Mouse (Mus musculus) gonadal fat pad, adult 2 months (tissue): ENCODE data around the gene Galr3. TPM values are rescaled to one million over a fixed set of nuclear protein-coding genes. Genes with fewer than 3 reads are reported as not detected.
"Not testable (repeated sequence)": the region's sequence is repeated elsewhere in the genome, so short reads cannot be mapped to it uniquely, and the experiment has no call there.

Experiments
- DNase-seq: peaks from one replicate; pipeline ENCODE4 v3.0.0-alpha.2; 2012; ENCODE audit warnings: low read depth
- polyA plus RNA-seq: library from polyadenylated mRNA; depleted of rRNA; stranded (reverse); fragments of >200 nt; gene quantifications from 2 replicates; pipeline ENCODE4 v1.2.3, GENCODE M21; 2012; rRNA removed

Galr3 gene
- 1.7 and 2.9 TPM in 2 replicates for polyA plus RNA-seq

DNA sequence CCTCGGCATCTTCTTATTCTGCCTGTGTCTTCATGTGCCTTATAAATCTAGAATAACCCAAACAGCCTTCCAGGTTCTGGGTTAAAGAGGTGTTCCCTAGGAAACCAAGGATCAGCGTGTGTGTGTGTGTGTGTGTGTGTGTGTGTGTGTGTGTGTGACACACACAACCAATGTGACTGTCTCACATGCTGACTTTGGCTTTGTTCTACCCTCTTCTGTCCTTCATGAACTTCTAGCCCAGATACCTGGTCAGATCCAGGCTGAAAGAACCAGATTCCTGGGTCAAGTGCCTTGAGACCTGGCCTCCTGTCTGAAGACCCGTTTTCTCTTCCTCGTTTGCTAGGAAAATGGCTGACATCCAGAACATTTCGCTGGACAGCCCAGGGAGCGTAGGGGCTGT is at the start of gene Galr3:
TSS of gene Galr3 (plus strand) at position 301 of the 400 bp plus-strand sequence.
- no peak for DNase-seq

DNA sequence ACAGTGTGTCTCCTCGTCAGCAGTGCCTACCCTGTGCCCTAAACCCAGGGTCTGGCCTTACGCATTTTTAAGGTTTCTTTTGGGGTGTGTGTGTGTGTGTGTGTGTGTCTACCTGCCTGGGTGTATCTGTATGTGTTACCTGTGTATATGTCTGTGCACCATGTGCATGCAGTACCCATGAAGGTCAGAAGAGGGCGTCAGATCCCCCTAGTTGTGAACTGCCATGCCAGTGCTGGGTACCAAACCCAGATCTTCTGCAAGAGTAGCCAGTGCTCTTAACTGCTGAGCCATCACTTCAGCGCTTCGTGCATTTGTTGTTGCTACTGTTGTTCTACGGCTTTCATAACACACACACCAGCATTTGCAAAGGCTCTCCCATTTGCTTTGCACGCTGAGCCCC is 49.5 kb upstream of the Galr3 start:
- DNase-seq = no peak

DNA sequence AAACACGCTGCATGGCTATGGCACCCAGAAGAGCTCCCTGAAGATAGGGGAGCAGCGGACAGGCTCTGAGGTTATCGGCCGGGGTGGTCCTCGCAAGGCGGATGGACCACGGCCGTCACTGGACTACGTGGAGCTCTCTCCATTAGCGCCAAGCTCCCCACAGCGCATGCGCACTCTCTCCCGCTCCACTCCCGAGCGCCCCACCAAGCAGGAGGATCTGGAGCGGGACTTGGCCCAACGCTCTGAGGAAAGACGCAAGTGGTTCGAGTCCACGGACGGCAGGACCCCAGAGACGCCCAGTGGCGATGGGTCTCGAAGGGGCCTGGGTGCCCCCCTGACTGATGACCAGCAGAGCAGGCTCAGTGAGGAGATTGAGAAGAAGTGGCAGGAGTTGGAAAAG is 48.8 kb upstream of the Galr3 start:
- no peak for DNase-seq

- DNase-seq = no peak
Observed at GRCm38 (mm10) chr15:78995916-78996315, 45.8 kb upstream of the Galr3 start.

DNA sequence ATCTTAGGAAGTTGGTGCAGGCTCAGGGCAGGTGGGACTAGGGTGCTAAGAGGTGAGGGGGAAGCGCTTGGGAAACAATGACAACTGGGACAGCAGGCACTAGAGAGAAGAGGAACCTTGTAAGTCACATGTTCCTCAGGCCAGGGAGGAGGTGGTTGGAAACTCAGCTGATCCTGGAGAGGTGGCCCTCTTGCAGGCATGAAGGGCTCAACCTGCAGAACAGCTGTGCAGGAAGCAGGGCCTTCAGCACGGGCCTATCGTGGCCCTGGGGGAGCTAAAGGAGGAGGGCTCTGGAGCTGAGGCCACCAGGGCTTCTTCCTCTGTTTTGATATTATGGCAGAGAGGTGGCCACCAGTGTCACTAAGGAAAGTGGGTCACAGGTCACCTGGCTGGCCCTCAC is 45.0 kb upstream of the Galr3 start:
- DNase-seq = no peak

GRCm38 (mm10) chr15:78998348-78998747 is 43.3 kb upstream of the Galr3 start:
- no peak for DNase-seq

DNA sequence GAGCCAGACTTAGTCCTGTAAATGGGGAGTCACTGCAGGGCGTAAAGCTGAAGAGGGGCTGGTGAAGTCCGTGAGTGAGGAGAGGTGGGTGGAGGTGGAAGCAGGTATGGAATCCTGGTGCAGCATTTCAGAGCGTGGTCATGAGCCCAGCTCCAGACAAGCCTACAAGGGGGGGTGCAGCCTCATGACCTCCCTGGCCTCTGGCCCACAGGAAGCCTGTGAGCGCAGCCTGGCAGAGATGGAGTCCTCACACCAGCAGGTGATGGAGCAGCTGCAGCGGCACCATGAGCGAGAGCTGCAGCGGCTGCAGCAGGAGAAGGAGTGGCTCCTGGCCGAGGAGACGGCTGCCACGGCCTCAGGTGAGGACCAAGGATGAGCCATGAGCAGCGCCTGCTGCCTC is 42.1 kb upstream of the Galr3 start:
- DNase-seq = no peak

DNA sequence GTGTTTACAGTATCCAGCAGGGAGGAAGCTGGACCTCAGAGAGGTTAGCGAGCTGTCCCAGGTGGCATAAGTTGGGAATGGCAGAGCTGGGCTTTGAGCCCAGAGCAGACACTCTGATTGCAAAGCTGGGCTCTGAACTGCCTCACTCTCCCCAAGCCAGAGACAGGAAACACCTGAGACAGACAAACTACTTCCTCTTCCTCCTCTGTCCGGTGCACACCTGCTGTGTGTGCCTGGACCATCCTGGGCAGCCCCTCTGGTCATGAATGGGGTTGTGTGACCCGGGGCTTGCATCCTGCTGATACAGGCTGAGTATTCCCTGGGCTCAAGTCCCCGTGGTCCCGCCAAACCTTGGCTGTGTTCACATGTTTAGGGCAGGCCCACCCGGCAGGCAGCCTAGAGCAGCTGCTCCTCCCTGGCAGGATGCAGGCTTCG is 41.3 kb upstream of the Galr3 start:
- DNase-seq = no peak

DNA sequence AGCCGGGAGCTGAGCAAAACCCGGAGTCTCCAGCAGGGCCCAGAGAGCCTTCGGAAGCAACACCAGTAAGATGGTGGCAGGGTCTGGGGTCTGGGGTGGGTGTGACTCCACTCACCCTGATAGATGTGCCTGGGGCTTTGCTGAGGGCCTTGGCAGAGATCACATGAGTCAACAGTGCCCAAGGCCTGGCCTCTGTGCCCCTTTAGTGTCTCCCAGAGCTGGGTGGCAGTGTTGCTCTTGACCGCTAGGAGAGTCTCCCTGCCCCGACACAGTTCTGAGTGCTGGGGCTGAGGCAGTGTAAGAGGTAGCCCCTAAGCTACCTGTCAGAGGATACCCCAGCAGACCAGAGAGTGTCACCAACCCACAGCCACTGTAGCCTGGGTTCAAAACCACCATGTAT is 40.1 kb upstream of the Galr3 start:
- DNase-seq = no peak

- no peak for DNase-seq
Observed at GRCm38 (mm10) chr15:79002036-79002435, 39.6 kb upstream of the Galr3 start.

DNA sequence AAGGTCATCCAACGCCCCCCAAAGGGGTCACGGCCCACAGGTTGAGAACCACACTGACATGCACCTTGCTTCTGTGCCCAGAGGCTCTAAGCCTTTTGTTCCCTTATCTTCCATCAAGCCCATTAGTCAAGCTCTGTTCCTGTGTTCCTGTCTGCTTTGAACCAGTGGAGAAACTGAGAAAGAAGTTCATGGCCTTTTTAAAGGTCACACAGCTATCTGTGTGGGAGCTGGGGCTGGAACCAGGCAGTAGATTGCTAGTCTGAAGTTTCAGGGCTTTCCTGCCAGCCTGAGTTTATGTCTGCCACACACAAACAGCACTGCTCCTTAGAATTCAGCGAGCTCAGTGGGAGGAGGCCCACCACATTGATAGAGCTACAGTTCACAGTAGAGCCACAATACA is 38.6 kb upstream of the Galr3 start:
- no peak for DNase-seq

DNA sequence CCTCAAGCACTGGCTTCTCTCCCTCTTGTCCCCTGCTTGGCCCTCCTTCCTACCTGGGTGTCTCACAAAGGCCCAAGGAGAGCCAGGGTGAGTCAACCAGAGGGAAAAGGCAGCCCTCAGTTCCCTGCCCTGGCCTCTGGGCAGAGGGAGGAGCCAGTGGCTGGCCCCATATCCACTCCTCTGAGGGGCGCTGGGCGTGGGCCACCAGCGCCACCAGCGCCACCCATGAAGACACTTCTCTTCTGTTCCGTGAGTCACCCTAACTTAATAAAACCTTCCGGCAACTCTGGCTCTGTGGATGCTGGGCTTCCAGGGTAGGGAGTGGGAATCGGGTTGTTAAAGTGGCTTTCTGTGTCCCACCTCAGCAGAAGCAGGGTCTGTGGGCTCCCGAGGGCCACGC is 36.1 kb upstream of the Galr3 start:
- no peak for DNase-seq

GRCm38 (mm10) chr15:79006638-79007037 is 35.0 kb upstream of the Galr3 start:
- DNase-seq = no peak

- DNase-seq = no peak
Observed at GRCm38 (mm10) chr15:79007059-79007458, 34.6 kb upstream of the Galr3 start.

DNA sequence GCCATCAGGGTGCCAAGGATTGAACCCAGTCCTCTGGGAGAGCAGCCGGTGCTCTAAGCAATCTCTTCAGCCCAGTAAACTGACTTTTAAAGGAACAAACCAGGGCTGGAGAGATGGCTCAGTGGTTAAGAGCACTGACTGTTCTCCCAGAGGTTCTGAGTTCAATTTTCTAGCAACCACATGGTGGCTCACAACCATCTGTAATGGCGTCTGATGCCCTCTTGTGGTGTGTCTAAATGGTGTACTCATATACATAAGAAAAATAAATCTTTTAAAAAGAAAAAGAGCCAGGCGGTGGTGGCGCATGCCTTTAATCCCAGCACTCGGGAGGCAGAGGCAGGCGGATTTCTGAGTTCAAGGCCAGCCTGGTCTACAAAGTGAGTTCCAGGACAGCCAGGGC is 33.8 kb upstream of the Galr3 start:
- not testable (repeated sequence) for DNase-seq

GRCm38 (mm10) chr15:79009734-79010133 is 32.0 kb upstream of the Galr3 start:
- DNase-seq = no peak

- no peak for DNase-seq
Observed at GRCm38 (mm10) chr15:79011550-79011949, 30.1 kb upstream of the Galr3 start.

GRCm38 (mm10) chr15:79013382-79013781 is 28.3 kb upstream of the Galr3 start:
- DNase-seq = no peak

GRCm38 (mm10) chr15:79018191-79018590 is 23.5 kb upstream of the Galr3 start:
- no peak for DNase-seq

GRCm38 (mm10) chr15:79018886-79019285 is 22.8 kb upstream of the Galr3 start:
- no peak for DNase-seq

- DNase-seq = no peak
Observed at GRCm38 (mm10) chr15:79022671-79023230, 18.9 kb upstream of the Galr3 start.

DNA sequence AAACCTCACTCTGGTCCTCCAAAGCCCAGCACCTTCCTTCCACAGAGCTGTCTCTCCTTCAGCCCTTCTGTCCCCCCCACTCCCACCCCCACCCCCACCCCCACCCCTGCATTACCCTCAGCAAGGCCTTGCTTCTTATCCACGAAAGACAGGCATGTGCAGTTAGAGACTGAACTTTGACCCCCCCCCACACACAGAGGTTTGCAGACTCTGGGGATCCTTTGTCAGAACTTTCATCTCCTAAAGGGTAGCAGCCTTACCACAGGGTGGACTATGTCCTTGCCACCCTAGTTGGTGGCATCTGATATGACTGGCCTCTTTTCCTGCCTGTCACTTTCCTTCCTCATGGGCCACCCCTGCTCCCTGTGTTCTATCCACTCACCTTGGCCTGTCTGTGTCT is 18.3 kb upstream of the Galr3 start:
- no peak for DNase-seq

GRCm38 (mm10) chr15:79025687-79026308 is 15.9 kb upstream of the Galr3 start:
- no peak for DNase-seq
